Comparison of ENCODE assay signal across 18 mouse cellular contexts in genomic region chr15:77406370-77406769, GRCm38 (mm10). TPM values are rescaled to one million over a fixed set of nuclear protein-coding genes. Genes with fewer than 3 reads are reported as not detected.
DNase-seq lines count a peak whose midpoint lies in the region; ATAC-seq and TF ChIP-seq lines count a peak whose summit lies in the region.
"Not testable (repeated sequence)": the region's sequence is repeated elsewhere in the genome, so short reads cannot be mapped to it uniquely, and the experiment has no call there.
"Had no signal": no experiment of that assay in that cellular context is flagged by ENCODE, and none has a peak within 500 bp of the region (broad histone marks: within the 10 kb centered on the region; RNA-seq: fewer than 3 reads in every experiment).

No protein-coding gene starts in this region.

- H3K4me2 ChIP-seq in heart, embryonic 15.5 days: not testable (repeated sequence)

- peaks cover 10% of the 10 kb centered on the region; the same call in 1 of the 2 replicates for H3K27me3 ChIP-seq in heart, embryonic 15.5 days
- H3K27me3 ChIP-seq in spleen, adult 2 months (ENCODE audit: control insufficient read depth, insufficient read depth, low read length): not testable (repeated sequence)

- ATAC-seq in heart, embryonic 15.5 days (replicated peaks; ENCODE audit: insufficient number of reproducible peaks, insufficient read depth, low FRiP score, low read depth): peak; percentile 59; the same call in 1 of the 2 replicates

- not testable (repeated sequence) for H3K4me3 ChIP-seq in heart, embryonic 15.5 days; spleen, adult 2 months (ENCODE audit: extremely low read depth, insufficient read depth, insufficient read length)

- H3K27ac ChIP-seq in heart, embryonic 15.5 days; spleen, adult 2 months (ENCODE audit: insufficient read depth, low read length): not testable (repeated sequence)

- not testable (repeated sequence) for TF ChIP-seq POLR2A in spleen, adult 2 months (IDR thresholded peaks at IDR 0.05; ENCODE audit: low read depth, low read length)

- not testable (repeated sequence) for H3K36me3 ChIP-seq in heart, embryonic 15.5 days; spleen, adult 2 months (ENCODE audit: control insufficient read depth, insufficient read depth, low read length)

- not testable (repeated sequence) for TF ChIP-seq CTCF in spleen, adult 2 months (IDR thresholded peaks at IDR 0.05; ENCODE audit: extremely low read depth, insufficient read depth, insufficient read length, insufficient replicate concordance)

- peak; percentile 19 to 31 for DNase-seq in B cell, adult 2 months
- DNase-seq in NIH3T3 (ENCODE audit: low read depth): peak; percentile 92
- DNase-seq in cerebellum, postnatal 10 days: peak; percentile 82 to 85
- DNase-seq in kidney, postnatal 10 days: peak; percentile 1
- peak; percentile 12 to 50 for DNase-seq in lung, postnatal 4 days
- DNase-seq in spleen, adult 2 months (ENCODE audit: low read depth in 1 of 2, low spot score in 2 of 2): peak; percentile 4 to 50
- DNase-seq in thymus, postnatal 25 days: peak; percentile 71

- H3K9me3 ChIP-seq in heart, embryonic 15.5 days (replicated peaks): not testable (repeated sequence)

- 34% methylated on average over 10 of the region's 10 CpGs for WGBS in heart, embryonic 15.5 days
- WGBS in spleen, adult 2 months: 76% methylated on average over 10 of the region's 10 CpGs

- not testable (repeated sequence) for H3K4me1 ChIP-seq in heart, embryonic 15.5 days (replicated peaks); spleen, adult 2 months (ENCODE audit: control insufficient read depth, insufficient read depth, insufficient read length)

- H3K9ac ChIP-seq in heart, embryonic 15.5 days: not testable (repeated sequence)

RNA-seq across cellular contexts. Expression of gene Apol9a, which starts 4.6 kb away (rescaled TPM):
- 0.53 and 0.79 TPM in 2 replicates for polyA plus RNA-seq in heart, embryonic 15.5 days (2015; fragmentation: Nextera tagmentation; extraction: Ambion mirVana)
- polyA plus RNA-seq in spleen, adult 2 months (2012; rRNA removed): 0.50 and 0.67 TPM in 2 replicates
- polyA plus RNA-seq: embryonic facial prominence, embryonic 11.5 days; erythroblast, embryonic 14.5 days; heart, embryonic 10.5 days; midbrain, embryonic 12.5 days; stomach, embryonic 14.5 days had no signal

RNA-seq across cellular contexts. Expression of gene Apol7a, which starts 7.5 kb away (rescaled TPM):
- 0.14 and 0.15 TPM in 2 replicates for polyA plus RNA-seq in heart, embryonic 15.5 days (2015; fragmentation: Nextera tagmentation; extraction: Ambion mirVana)
- polyA plus RNA-seq in spleen, adult 2 months (2012; rRNA removed): 0.12 and 0.18 TPM in 2 replicates
- polyA plus RNA-seq: embryonic facial prominence, embryonic 11.5 days; erythroblast, embryonic 14.5 days; forebrain, embryonic 15.5 days; heart, embryonic 10.5 days; hindbrain, embryonic 10.5 days; macrophage; midbrain, embryonic 12.5 days had no signal

RNA-seq across cellular contexts. Expression of gene Apol7b, which starts 40.9 kb away (rescaled TPM):
- 0.30 TPM in 1 of 2 replicates, not detected in the other for polyA plus RNA-seq in heart, embryonic 15.5 days (2015; fragmentation: Nextera tagmentation; extraction: Ambion mirVana)
- 0.11 and 0.19 TPM in 2 replicates for polyA plus RNA-seq in spleen, adult 2 months (2012; rRNA removed)
- polyA plus RNA-seq: embryonic facial prominence, embryonic 11.5 days; erythroblast, embryonic 14.5 days; forebrain, embryonic 15.5 days; heart, embryonic 10.5 days; hindbrain, embryonic 10.5 days; intestine, embryonic 14.5 days; liver, embryonic 15.5 days; macrophage; midbrain, embryonic 12.5 days; stomach, embryonic 14.5 days had no signal

Comparison
In these comparisons a context has a peak if more than half of its experiments do, and no peak if none do; other contexts are left out.
1. DNase-seq: peak in every context shown above with its lines; median percentile 92 in NIH3T3; 84 in cerebellum, postnatal 10 days; 71 in thymus, postnatal 25 days; 31 in lung, postnatal 4 days; 27 in spleen, adult 2 months; 25 in B cell, adult 2 months; 1 in kidney, postnatal 10 days.